Mouse (Mus musculus): ENCODE measurements around the gene Pgap3.

- TF ChIP-seq TAL1 (IDR thresholded peaks at IDR 0.05; ENCODE audit: low read length) (no peak), GATA1 (IDR thresholded peaks at IDR 0.05; ENCODE audit: low read length) (no peak)
Measured at GRCm38 (mm10) chr11:98409341-98409822, 9.1 kb upstream of the Pgap3 start.

Measured in erythroblast, embryonic 14.5 days (primary cell).